Mouse (Mus musculus): ENCODE measurements at regions not wholly inside any gene's neighbourhood (a gene's known extent, or its start where the extent isn't known, plus 50 kb on each side); places are given as distances from the start of the nearest gene placed in this dataset.
"Not testable (repeated sequence)": the region's sequence is repeated elsewhere in the genome, so short reads cannot be mapped to it uniquely, and the experiment has no call there.

DNA sequence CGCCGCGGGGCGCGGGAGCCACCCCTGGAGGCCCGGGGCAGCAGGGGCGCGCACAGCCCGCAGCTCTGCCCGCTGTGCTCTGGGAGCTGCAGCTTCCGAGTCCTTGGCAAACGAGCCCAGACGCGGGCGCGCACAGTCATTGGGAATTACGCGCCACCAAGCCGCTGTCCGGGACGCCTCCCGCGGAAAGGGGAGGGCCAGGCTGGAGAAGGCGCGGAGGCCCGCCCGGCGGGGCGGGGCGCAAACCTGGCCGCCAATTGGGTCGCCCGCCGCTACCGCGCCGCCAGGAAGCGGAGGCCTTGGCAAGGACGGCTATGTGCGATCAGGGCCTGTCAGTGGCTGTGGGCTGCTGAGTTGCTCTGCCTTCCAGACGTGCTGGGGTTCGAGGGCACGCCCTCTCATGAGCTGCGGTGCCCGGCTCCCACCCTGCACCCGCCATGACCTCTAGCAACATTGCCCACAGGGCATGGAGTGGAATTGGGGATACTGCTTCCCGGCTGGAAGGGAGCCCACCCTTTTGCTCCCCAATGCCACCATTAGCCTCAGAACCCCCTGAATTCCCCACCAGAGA, 739.1 kb upstream of the Ywhaq start:
- peak overlapping the region; percentile 39 for H3K4me2 ChIP-seq
- H3K4me3 ChIP-seq (replicated peaks); H3K9ac ChIP-seq; H3K27ac ChIP-seq; H3K27me3 ChIP-seq; ATAC-seq (ENCODE audit: low read depth); H3K36me3 ChIP-seq; H3K9me3 ChIP-seq (replicated peaks); H3K4me1 ChIP-seq (replicated peaks): not testable (repeated sequence)
- peak; percentile 31 for DNase-seq
- 3% methylated on average over 21 of the region's 47 CpGs for WGBS (ENCODE audit: insufficient replicate concordance)

DNA sequence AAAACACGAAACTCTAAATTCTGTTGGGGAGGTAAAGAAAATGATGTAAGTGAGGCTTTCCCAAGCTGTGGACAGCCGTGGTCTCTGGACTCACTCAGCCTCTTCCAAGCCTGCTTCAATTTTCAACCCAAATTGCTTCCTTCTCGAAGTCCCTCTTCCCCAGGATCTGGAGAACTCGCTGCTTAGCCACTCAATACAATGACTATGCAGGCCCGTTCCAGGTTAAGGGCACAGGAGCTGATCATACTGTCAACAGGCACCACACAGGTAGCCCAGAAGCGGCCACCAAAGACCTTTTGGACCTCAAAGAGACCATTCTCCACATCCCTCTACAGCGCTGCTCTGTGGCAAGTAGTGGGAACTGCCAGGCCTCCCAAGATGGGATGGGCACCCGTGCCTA, 737.9 kb upstream of the Ywhaq start:
- not testable (repeated sequence) for H3K27ac ChIP-seq; H3K9me3 ChIP-seq (replicated peaks); H3K9ac ChIP-seq; H3K27me3 ChIP-seq; H3K36me3 ChIP-seq; H3K4me3 ChIP-seq (replicated peaks); DNase-seq; ATAC-seq (ENCODE audit: low read depth); H3K4me2 ChIP-seq; H3K4me1 ChIP-seq (replicated peaks)
- WGBS (ENCODE audit: insufficient replicate concordance), result 49% methylated on average over 5 of the region's 8 CpGs

Data from liver, embryonic 13.5 days (tissue).